Mouse (Mus musculus) kidney, embryonic 16.5 days (tissue): ENCODE data around the gene Zfp692. TPM values are rescaled to one million over a fixed set of nuclear protein-coding genes. Genes with fewer than 3 reads are reported as not detected.

Experiments used
- ATAC-seq: fragments of 200-750 bp; cut with Nextera tagmentation; 2 replicates; pipeline ENCODE4 v1.8.0; 2017; ENCODE audit warnings: moderate TSS enrichment; ENCODE audit not compliant: low FRiP score, low TSS enrichment
- H3K27ac ChIP-seq: fragments of 300-500 bp; sonication (generic); 2 replicates; pipeline ENCODE4 v1.5.1; 2014; ENCODE audit warnings: low read length
- H3K27me3 ChIP-seq: fragments of 300-500 bp; sonication (generic); 2 replicates; pipeline ENCODE4 v1.6.1; 2014; ENCODE audit warnings: low read length, control low read depth, mixed read lengths; ENCODE audit not compliant: insufficient read depth
- H3K36me3 ChIP-seq: fragments of 300-500 bp; sonication (generic); 2 replicates; pipeline ENCODE4 v1.6.1; 2014; ENCODE audit warnings: low read length, control low read depth, mixed read lengths; ENCODE audit not compliant: insufficient read depth
- H3K4me1 ChIP-seq: fragments of 300-500 bp; sonication (generic); 2 replicates; pipeline ENCODE4 v1.6.1; 2014; ENCODE audit warnings: low read length, control low read depth, mixed read lengths; ENCODE audit not compliant: insufficient read depth
- H3K4me2 ChIP-seq: fragments of 300-500 bp; sonication (generic); replicated peaks from 2 replicates; pipeline ENCODE4 v1.6.1; 2014; ENCODE audit warnings: low read depth, low read length
- H3K4me3 ChIP-seq: fragments of 300-500 bp; sonication (generic); 2 replicates; pipeline ENCODE4 v1.5.1; 2014; ENCODE audit warnings: mild to moderate bottlenecking, low read length
- H3K9ac ChIP-seq: fragments of 300-500 bp; sonication (generic); replicated peaks from 2 replicates; pipeline ENCODE4 v1.6.1; 2014; ENCODE audit warnings: low read length
- H3K9me3 ChIP-seq: fragments of 300-500 bp; sonication (generic); 2 replicates; pipeline ENCODE4 v1.6.1; 2016; ENCODE audit warnings: low read length, control low read depth
- WGBS: fragments of 180-500 bp; shearing (Covaris S2); extraction: QIAGEN DNeasy Blood & Tissue Kit; methylation state at CpG from one replicate; pipeline ENCODE4 v1.1.7; 2014; 5-methylcytosine and 5-hydroxymethylcytosine counted together
- polyA plus RNA-seq: library from polyadenylated mRNA; unstranded; fragments of >200 nt; fragmentation: Nextera tagmentation; extraction: Ambion mirVana; gene quantifications from 2 replicates; pipeline ENCODE4 v1.2.1, GENCODE M21; 2015

Zfp692 gene
- polyA plus RNA-seq, 1 experiment from 2014 or later: 30.1 TPM

GRCm38 (mm10) chr11:58323570-58324340 is 16.9 kb downstream of the Zfp692 start:
- H3K9me3 ChIP-seq: peaks cover 6% of the 10 kb centered on the region; the same call in 1 of the 2 replicates
- peaks cover 26% of the 10 kb centered on the region for H3K36me3 ChIP-seq
- peaks cover 21% of the 10 kb centered on the region for H3K4me1 ChIP-seq
- H3K4me2 ChIP-seq: peak overlapping the region; percentile 93
- H3K4me3 ChIP-seq: peak overlapping the region; percentile 66
- no peaks in the 10 kb centered on the region for H3K27me3 ChIP-seq
- no peak; the same call in 1 of the 2 replicates for ATAC-seq
- H3K27ac ChIP-seq: peak overlapping the region; percentile 98
- peak overlapping the region; percentile 71 for H3K9ac ChIP-seq
- 7% methylated on average over 24 of the region's 24 CpGs for WGBS

DNA sequence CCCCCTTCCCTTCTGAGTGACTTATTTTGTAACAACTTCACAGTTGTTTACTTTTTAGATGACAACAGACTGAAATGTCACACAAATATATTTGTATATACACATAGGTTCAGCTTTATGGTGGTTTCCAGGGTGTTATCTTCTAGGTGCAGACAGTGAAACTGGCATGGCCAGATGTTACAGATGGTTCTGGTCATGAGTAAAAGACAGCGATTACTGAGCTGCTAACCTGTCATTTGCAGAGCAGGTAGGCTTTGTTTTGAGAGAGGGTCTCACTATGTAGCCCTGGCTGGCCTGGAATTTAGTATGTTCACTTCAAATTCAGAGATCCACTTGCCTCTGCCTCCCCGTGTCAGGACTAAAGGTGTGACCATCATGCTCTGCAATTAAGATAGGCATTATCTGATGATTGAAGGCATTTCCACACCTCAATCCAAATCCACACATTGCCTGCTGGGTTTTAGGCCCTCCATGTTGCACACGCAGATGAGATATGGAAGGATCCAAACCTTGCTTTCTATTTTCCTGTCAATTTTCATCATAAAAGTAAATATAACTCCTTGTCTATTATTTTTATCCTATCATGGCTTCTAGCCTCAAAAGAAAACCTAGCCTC is 17.9 kb downstream of the Zfp692 start:
- peaks cover 19% of the 10 kb centered on the region for H3K36me3 ChIP-seq
- H3K4me1 ChIP-seq: peaks cover 30% of the 10 kb centered on the region
- H3K4me2 ChIP-seq: no peak overlapping the region
- no peaks in the 10 kb centered on the region for H3K27me3 ChIP-seq
- no peak overlapping the region for H3K27ac ChIP-seq
- no peak overlapping the region for H3K4me3 ChIP-seq
- peaks cover 6% of the 10 kb centered on the region; the same call in 1 of the 2 replicates for H3K9me3 ChIP-seq
- WGBS: 86% methylated on average over 3 of the region's 3 CpGs
- no peak overlapping the region for H3K9ac ChIP-seq
- ATAC-seq: no peak

- H3K9ac ChIP-seq: no peak overlapping the region
- WGBS: 97% methylated on average over 3 of the region's 3 CpGs
- H3K36me3 ChIP-seq: peaks cover 14% of the 10 kb centered on the region
- no peak overlapping the region for H3K4me3 ChIP-seq
- no peak overlapping the region for H3K4me2 ChIP-seq
- H3K9me3 ChIP-seq: peaks cover 6% of the 10 kb centered on the region; the same call in 1 of the 2 replicates
- no peak for ATAC-seq
- H3K27ac ChIP-seq: no peak overlapping the region
- H3K27me3 ChIP-seq: no peaks in the 10 kb centered on the region
- H3K4me1 ChIP-seq: peaks cover 33% of the 10 kb centered on the region
These were observed 19.9 kb downstream of the Zfp692 start for GRCm38 (mm10) chr11:58326781-58327180.

GRCm38 (mm10) chr11:58329906-58330275 is 23.0 kb downstream of the Zfp692 start:
- under 1% methylated on average over 21 of the region's 21 CpGs for WGBS
- Histone ChIP-seq H3K4me3 (peak overlapping the region; percentile 93), H3K4me2 (peak overlapping the region; percentile 89), H3K27ac (peak overlapping the region; percentile 68), H3K4me1 (peaks cover 32% of the 10 kb centered on the region), H3K36me3 (peaks cover 14% of the 10 kb centered on the region), H3K9me3 (peaks cover 6% of the 10 kb centered on the region; the same call in 1 of the 2 replicates), H3K9ac (peak overlapping the region; percentile 88), H3K27me3 (no peaks in the 10 kb centered on the region)
- ATAC-seq: peak; percentile 29

DNA sequence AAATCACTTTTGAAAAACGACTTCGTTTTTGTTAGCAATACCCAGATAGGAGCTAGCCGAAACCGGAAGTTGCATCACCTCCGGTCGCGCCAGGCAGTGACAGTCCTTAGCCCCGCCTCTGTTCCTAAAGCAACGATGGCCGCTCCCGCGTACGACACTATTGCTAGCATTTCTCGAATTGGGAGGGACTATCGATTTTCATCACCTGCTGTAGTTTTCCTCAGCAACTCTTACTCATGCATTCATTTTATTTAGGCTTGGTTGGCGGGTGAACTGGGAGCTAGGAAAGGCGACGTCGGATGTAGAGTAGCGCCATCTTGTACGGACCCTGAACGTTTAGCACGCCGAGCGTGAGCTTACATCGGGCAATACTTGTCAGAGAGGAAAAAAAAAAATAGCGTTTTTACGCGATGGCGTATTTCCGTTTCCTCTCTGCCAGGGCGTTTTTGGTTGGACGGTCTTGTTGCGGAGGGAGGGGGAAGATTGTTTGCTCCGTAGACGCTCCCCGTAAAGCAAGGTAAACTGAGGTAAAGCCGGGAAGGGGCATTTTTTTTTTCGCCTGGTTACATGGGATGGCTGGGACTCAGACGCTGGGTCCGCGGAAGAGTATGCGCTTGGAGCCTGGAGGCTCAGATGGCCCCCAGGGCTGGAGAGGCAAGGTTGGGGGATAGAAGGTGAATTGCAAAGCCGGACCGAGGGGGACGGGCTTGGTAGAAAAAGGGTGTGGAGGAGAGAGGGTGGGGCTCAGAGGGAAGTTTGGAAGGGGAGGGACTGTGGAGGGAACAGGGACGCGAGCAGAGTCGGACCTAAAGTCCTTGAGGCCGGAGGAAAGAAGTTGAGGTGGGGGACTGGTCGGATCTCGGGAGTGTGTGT is 23.6 kb downstream of the Zfp692 start, which contains the start of the genes Zfp672 and Sh3bp5l:
TSS of gene Zfp672 (minus strand) at position 64 of the 873 bp plus-strand sequence.
TSS of gene Sh3bp5l (plus strand) at position 449 of the 873 bp plus-strand sequence.
- Histone ChIP-seq H3K4me1 (peaks cover 32% of the 10 kb centered on the region), H3K27ac (peak within 1 kb of the TSS; percentile 86), H3K4me2 (peak within 1 kb of the TSS; percentile 89), H3K9me3 (peaks cover 6% of the 10 kb centered on the region; the same call in 1 of the 2 replicates), H3K4me3 (peak within 1 kb of the TSS; percentile 93), H3K27me3 (no peaks in the 10 kb centered on the region), H3K9ac (peak within 1 kb of the TSS; percentile 88), H3K36me3 (peaks cover 14% of the 10 kb centered on the region)
- under 1% methylated on average over 52 of the region's 52 CpGs for WGBS
- peak; percentile 91 for ATAC-seq

DNA sequence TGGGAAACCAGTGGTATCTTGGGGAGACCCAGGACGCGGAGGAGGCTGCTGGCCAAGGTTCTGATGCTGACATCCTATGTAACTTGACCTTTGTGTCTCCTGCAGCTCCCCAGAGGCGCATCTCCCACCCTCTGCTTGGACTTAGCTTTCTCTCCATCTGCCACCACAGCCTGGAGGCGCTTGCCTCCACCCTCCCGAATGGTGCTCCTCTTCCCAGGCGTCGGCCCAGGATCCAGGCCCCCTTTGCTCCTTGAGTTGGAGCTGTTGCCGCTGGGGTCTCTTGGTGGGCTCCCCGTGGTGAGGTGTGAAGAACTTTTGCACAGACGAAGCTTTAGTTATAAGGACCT is 24.3 kb downstream of the Zfp692 start:
- no peaks in the 10 kb centered on the region for H3K27me3 ChIP-seq
- peak overlapping the region; percentile 93 for H3K4me3 ChIP-seq
- peaks cover 32% of the 10 kb centered on the region for H3K4me1 ChIP-seq
- H3K4me2 ChIP-seq: peak overlapping the region; percentile 89
- 13% methylated on average over 10 of the region's 10 CpGs for WGBS
- H3K27ac ChIP-seq: peak overlapping the region; percentile 86
- ATAC-seq: peak; percentile 27
- peaks cover 6% of the 10 kb centered on the region; the same call in 1 of the 2 replicates for H3K9me3 ChIP-seq
- peaks cover 18% of the 10 kb centered on the region for H3K36me3 ChIP-seq
- H3K9ac ChIP-seq: peak overlapping the region; percentile 88

DNA sequence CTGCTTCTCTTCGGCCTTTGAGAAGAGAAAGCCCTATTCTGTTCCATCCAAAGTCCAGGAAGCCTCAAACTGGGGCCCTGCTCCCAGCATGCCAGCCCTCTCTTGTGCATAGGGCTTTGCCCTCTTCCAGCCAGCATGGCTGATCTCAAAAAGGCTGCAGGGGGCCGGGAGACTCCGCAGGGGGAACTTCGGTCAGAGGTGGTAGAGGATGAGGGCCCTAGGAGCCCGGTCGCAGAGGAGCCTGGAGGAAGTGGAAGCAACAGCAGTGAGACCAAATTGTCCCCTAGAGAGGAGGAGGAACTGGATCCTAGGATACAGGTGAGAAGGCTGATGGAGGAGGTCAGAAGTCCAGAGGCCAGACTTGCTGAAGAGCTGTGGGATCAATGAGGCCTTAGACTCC is 24.7 kb downstream of the Zfp692 start:
- peak overlapping the region; percentile 93 for H3K4me3 ChIP-seq
- ATAC-seq: no peak
- peaks cover 6% of the 10 kb centered on the region; the same call in 1 of the 2 replicates for H3K9me3 ChIP-seq
- peak overlapping the region; percentile 88 for H3K9ac ChIP-seq
- H3K27me3 ChIP-seq: no peaks in the 10 kb centered on the region
- peaks cover 20% of the 10 kb centered on the region for H3K36me3 ChIP-seq
- H3K27ac ChIP-seq: no peak overlapping the region
- WGBS: 85% methylated on average over 6 of the region's 6 CpGs
- H3K4me2 ChIP-seq: peak overlapping the region; percentile 89
- peaks cover 32% of the 10 kb centered on the region for H3K4me1 ChIP-seq

GRCm38 (mm10) chr11:58334746-58335145 is 27.9 kb downstream of the Zfp692 start:
- Histone ChIP-seq H3K9me3 (no peaks in the 10 kb centered on the region), H3K4me1 (peaks cover 20% of the 10 kb centered on the region), H3K27me3 (no peaks in the 10 kb centered on the region), H3K4me2 (no peak overlapping the region), H3K4me3 (no peak overlapping the region), H3K9ac (no peak overlapping the region), H3K27ac (no peak overlapping the region), H3K36me3 (peaks cover 23% of the 10 kb centered on the region)
- WGBS: 69% methylated on average over 3 of the region's 3 CpGs
- no peak for ATAC-seq

- H3K27ac ChIP-seq: no peak overlapping the region
- no peak for ATAC-seq
- no peaks in the 10 kb centered on the region for H3K4me1 ChIP-seq
- H3K9ac ChIP-seq: no peak overlapping the region
- WGBS: 88% methylated on average over 4 of the region's 4 CpGs
- no peak overlapping the region for H3K4me2 ChIP-seq
- H3K36me3 ChIP-seq: peaks cover 40% of the 10 kb centered on the region
- H3K9me3 ChIP-seq: no peaks in the 10 kb centered on the region
- H3K4me3 ChIP-seq: no peak overlapping the region
- no peaks in the 10 kb centered on the region for H3K27me3 ChIP-seq
These were observed 39.9 kb downstream of the Zfp692 start for GRCm38 (mm10) chr11:58346745-58347144.
